Comparison of ENCODE assay signal across 29 mouse cellular contexts in genomic region chr13:113324241-113324640, GRCm38 (mm10). TPM values are rescaled to one million over a fixed set of nuclear protein-coding genes. Genes with fewer than 3 reads are reported as not detected.
DNase-seq lines count a peak whose midpoint lies in the region; ATAC-seq and TF ChIP-seq lines count a peak whose summit lies in the region.
"Had no signal": no experiment of that assay in that cellular context is flagged by ENCODE, and none has a peak within 500 bp of the region (broad histone marks: within the 10 kb centered on the region; RNA-seq: fewer than 3 reads in every experiment).

No protein-coding gene starts in this region.

- no peak overlapping the region for H3K9ac ChIP-seq in forebrain, postnatal 0 days
- H3K9ac ChIP-seq in forebrain, embryonic 12.5 days: no peak overlapping the region
- H3K9ac ChIP-seq in midbrain, postnatal 0 days (replicated peaks; ENCODE audit: low read length, poor library complexity, severe bottlenecking): no peak overlapping the region
- H3K9ac ChIP-seq: heart, embryonic 12.5 days; heart, embryonic 15.5 days; hindbrain, embryonic 13.5 days had no signal

- no peak overlapping the region for H3K4me2 ChIP-seq in forebrain, postnatal 0 days (ENCODE audit: low read depth)
- H3K4me2 ChIP-seq in forebrain, embryonic 12.5 days: no peak overlapping the region
- no peak overlapping the region for H3K4me2 ChIP-seq in midbrain, postnatal 0 days (ENCODE audit: low read depth, low read length, poor library complexity, severe bottlenecking)
- H3K4me2 ChIP-seq: heart, embryonic 12.5 days; heart, embryonic 15.5 days; hindbrain, embryonic 13.5 days had no signal

- H3K27ac ChIP-seq in forebrain, postnatal 0 days (ENCODE audit: low read depth, low read length): no peak overlapping the region
- no peak overlapping the region for H3K27ac ChIP-seq in forebrain, embryonic 12.5 days
- H3K27ac ChIP-seq in layer of hippocampus, adult 2 months: no peak overlapping the region
- H3K27ac ChIP-seq in midbrain, postnatal 0 days (ENCODE audit: low read depth, low read length): no peak overlapping the region; the same call in 1 of the 2 replicates
- no peak overlapping the region for H3K27ac ChIP-seq in midbrain, embryonic 10.5 days (replicated peaks)
- H3K27ac ChIP-seq: forebrain, embryonic 10.5 days; heart, embryonic 15.5 days; hindbrain, embryonic 10.5 days; hindbrain, embryonic 13.5 days had no signal

- H3K27me3 ChIP-seq in forebrain, postnatal 0 days (ENCODE audit: insufficient read depth, low read length): no peaks in the 10 kb centered on the region
- no peaks in the 10 kb centered on the region for H3K27me3 ChIP-seq in forebrain, embryonic 12.5 days
- no peaks in the 10 kb centered on the region for H3K27me3 ChIP-seq in midbrain, postnatal 0 days (ENCODE audit: insufficient read depth, low read length)
- H3K27me3 ChIP-seq in midbrain, embryonic 10.5 days (ENCODE audit: low read depth, poor library complexity, severe bottlenecking): no peaks in the 10 kb centered on the region
- H3K27me3 ChIP-seq: CH12.LX; heart, embryonic 12.5 days; heart, embryonic 15.5 days; hindbrain, embryonic 13.5 days; Patski had no signal

- 58% methylated on average over 3 of the region's 3 CpGs for WGBS in forebrain, postnatal 0 days
- WGBS in forebrain, embryonic 12.5 days: 86% methylated on average over 3 of the region's 3 CpGs
- 60% methylated on average over 3 of the region's 3 CpGs for WGBS in midbrain, postnatal 0 days
- 87% methylated on average over 3 of the region's 3 CpGs for WGBS in midbrain, embryonic 10.5 days

- H3K36me3 ChIP-seq in forebrain, postnatal 0 days (ENCODE audit: insufficient read depth): no peaks in the 10 kb centered on the region
- no peaks in the 10 kb centered on the region for H3K36me3 ChIP-seq in forebrain, embryonic 12.5 days (replicated peaks)
- no peaks in the 10 kb centered on the region for H3K36me3 ChIP-seq in midbrain, postnatal 0 days (ENCODE audit: insufficient read depth, low read length)
- H3K36me3 ChIP-seq in midbrain, embryonic 10.5 days: no peaks in the 10 kb centered on the region
- H3K36me3 ChIP-seq: forebrain, embryonic 10.5 days; G1E; heart, embryonic 12.5 days; heart, embryonic 15.5 days; hindbrain, embryonic 10.5 days; hindbrain, embryonic 13.5 days had no signal

- peak; percentile 40 for DNase-seq in forebrain, postnatal 0 days
- DNase-seq in layer of hippocampus, adult 9-10 months (ENCODE audit: low spot score): peak; percentile 11
- no peak for DNase-seq in layer of hippocampus, adult 2 months (ENCODE audit: low spot score in 2 of 2)
- peak; percentile 38 for DNase-seq in midbrain, postnatal 0 days (ENCODE audit: low spot score)
- no peak for DNase-seq in midbrain, embryonic 10.5 days (ENCODE audit: low spot score)
- DNase-seq in telencephalon, adult 2 months (ENCODE audit: low read depth, low spot score): peak; percentile 15
- DNase-seq in heart, adult 18-20 months: no peak
- DNase-seq: adrenal gland, postnatal 10 days; adrenal gland, postnatal 36 days; B cell, adult 2 months; cerebellum, adult 18-20 months; cerebellum, adult 9-10 months; cerebellum, postnatal 14 days; gastrocnemius, postnatal 10 days; gastrocnemius, postnatal 36 days; heart, adult 11 months; heart, postnatal 10 days; heart, postnatal 36 days had no signal

- peak; percentile 47; the same call in 1 of the 2 replicates for ATAC-seq in forebrain, postnatal 0 days
- no peak for ATAC-seq in forebrain, embryonic 12.5 days (ENCODE audit: low FRiP score)
- peak; percentile 52; the same call in 1 of the 2 replicates for ATAC-seq in midbrain, postnatal 0 days (ENCODE audit: low FRiP score)
- ATAC-seq: forebrain, embryonic 16.5 days; intestine, postnatal 0 days; Patski had no signal

- no peak overlapping the region for H3K4me3 ChIP-seq in forebrain, postnatal 0 days (ENCODE audit: low read depth, low read length)
- H3K4me3 ChIP-seq in forebrain, embryonic 12.5 days (replicated peaks): no peak overlapping the region
- H3K4me3 ChIP-seq in layer of hippocampus, adult 2 months: no peak overlapping the region
- no peak overlapping the region for H3K4me3 ChIP-seq in midbrain, postnatal 0 days (ENCODE audit: low read depth, low read length)
- H3K4me3 ChIP-seq in midbrain, embryonic 10.5 days: no peak overlapping the region
- H3K4me3 ChIP-seq: forebrain, embryonic 10.5 days; heart, embryonic 12.5 days; heart, embryonic 15.5 days; hindbrain, embryonic 10.5 days; hindbrain, embryonic 13.5 days had no signal

- no peaks in the 10 kb centered on the region for H3K9me3 ChIP-seq in forebrain, postnatal 0 days (ENCODE audit: low read length)
- H3K9me3 ChIP-seq in forebrain, embryonic 12.5 days: no peaks in the 10 kb centered on the region
- no peaks in the 10 kb centered on the region for H3K9me3 ChIP-seq in midbrain, postnatal 0 days (ENCODE audit: low read length)
- H3K9me3 ChIP-seq in midbrain, embryonic 10.5 days (replicated peaks): no peaks in the 10 kb centered on the region
- H3K9me3 ChIP-seq: forebrain, embryonic 10.5 days; G1E; heart, embryonic 12.5 days; heart, embryonic 15.5 days; hindbrain, embryonic 10.5 days; hindbrain, embryonic 13.5 days had no signal

- no peaks in the 10 kb centered on the region; the same call in 1 of the 2 replicates for H3K4me1 ChIP-seq in forebrain, postnatal 0 days (ENCODE audit: insufficient read depth)
- H3K4me1 ChIP-seq in forebrain, embryonic 12.5 days: no peaks in the 10 kb centered on the region
- H3K4me1 ChIP-seq in midbrain, postnatal 0 days (ENCODE audit: insufficient read depth, low read length): no peaks in the 10 kb centered on the region
- H3K4me1 ChIP-seq in midbrain, embryonic 10.5 days: no peaks in the 10 kb centered on the region
- H3K4me1 ChIP-seq: forebrain, embryonic 10.5 days; heart, embryonic 15.5 days; hindbrain, embryonic 10.5 days had no signal

- TF ChIP-seq CTCF in forebrain, postnatal 0 days (IDR thresholded peaks at IDR 0.05; ENCODE audit: low read depth): no peak
- no peak for TF ChIP-seq CTCF in layer of hippocampus, adult 2 months (conservative IDR thresholded peaks at IDR 0.05)
- no peak for TF ChIP-seq CTCF in midbrain, postnatal 0 days (IDR thresholded peaks at IDR 0.05)

RNA-seq across cellular contexts. Expression of gene BC067074, which starts 31.3 kb away (rescaled TPM):
- total RNA-seq in forebrain, postnatal 0 days (2014; rRNA removed): 1.2 and 1.5 TPM in 2 replicates
- 0.40 and 0.56 TPM in 2 replicates for polyA plus RNA-seq in forebrain, postnatal 0 days (2015; fragmentation: Nextera tagmentation; extraction: Ambion mirVana)
- polyA plus RNA-seq in forebrain, embryonic 12.5 days (2016; fragmentation: Nextera tagmentation; extraction: Ambion mirVana): 2.0 and 2.2 TPM in 2 replicates
- 1 to 10 TPM in 1 of 2 experiments, under 1 TPM in 1; 0.86 to 1.6 TPM for total RNA-seq in layer of hippocampus, adult 2 months (2021)
- total RNA-seq in midbrain, postnatal 0 days (2014; rRNA removed): 2.4 and 3.5 TPM in 2 replicates
- 0.48 and 0.72 TPM in 2 replicates for polyA plus RNA-seq in midbrain, postnatal 0 days (2015; fragmentation: Nextera tagmentation; extraction: Ambion mirVana)
- polyA plus RNA-seq in midbrain, embryonic 10.5 days (2016; fragmentation: Nextera tagmentation; extraction: Ambion mirVana): 1.3 and 1.5 TPM in 2 replicates
- total RNA-seq in heart, adult 18-20 months (2021): 1 to 10 TPM; 3.1 to 3.2 TPM
- total RNA-seq: CH12.LX had no signal
- polyA plus RNA-seq: G1E had no signal

Comparison
In these comparisons a context has a peak if more than half of its experiments do, and no peak if none do; other contexts are left out.
1. DNase-seq: peak in forebrain, postnatal 0 days (single experiment), layer of hippocampus, adult 9-10 months (single experiment), midbrain, postnatal 0 days (single experiment) and telencephalon, adult 2 months (single experiment); none in layer of hippocampus, adult 2 months (0 of 2), midbrain, embryonic 10.5 days (single experiment) and heart, adult 18-20 months (0 of 2).